Mouse (Mus musculus) gastrocnemius, postnatal 14 days (tissue): ENCODE data around the gene Asf1a. TPM values are rescaled to one million over a fixed set of nuclear protein-coding genes. Genes with fewer than 3 reads are reported as not detected.
"Not testable (repeated sequence)": the region's sequence is repeated elsewhere in the genome, so short reads cannot be mapped to it uniquely, and the experiment has no call there.

ENCODE experiments used
- DNase-seq: peaks from one replicate; pipeline ENCODE4 v3.0.0; 2021; ENCODE audit warnings: mixed read lengths
- intact Hi-C: fragments of 180-260 bp; cut with DNase I; formaldehyde crosslinking; loops from one replicate; pipeline ENCODE4 v1.15.1; 2025; ENCODE audit warnings: low total_unique reads
- long read RNA-seq, 2 experiments: library from polyadenylated mRNA; stranded (forward); transcript quantifications; one replicate each; pipeline ENCODE4 v2.0.0; 2021
- total RNA-seq, 2 experiments: library from RNA; stranded (reverse); gene quantifications; 2 replicates each; pipeline ENCODE4 v1.2.3; 2021

Asf1a gene
- 10 to 100 TPM; 18.6 to 21.2 TPM for total RNA-seq
- long read RNA-seq, experiment 1, transcript Asf1a-201 (4 exons, 2,201 nt) = major isoform, 12 of 12 reads
- long read RNA-seq, experiment 1, partial matches to known transcripts = 0 of 12 reads
- long read RNA-seq, experiment 1, other reads (novel, unspliced or antisense) = 0 of 12 reads
- long read RNA-seq, experiment 2, transcript Asf1a-201 (4 exons, 2,201 nt) = major isoform, 13 of 14 reads
- long read RNA-seq, experiment 2, partial matches to known transcripts = 0 of 14 reads
- long read RNA-seq, experiment 2, other reads (novel, unspliced or antisense) = 1 of 14 reads

DNA sequence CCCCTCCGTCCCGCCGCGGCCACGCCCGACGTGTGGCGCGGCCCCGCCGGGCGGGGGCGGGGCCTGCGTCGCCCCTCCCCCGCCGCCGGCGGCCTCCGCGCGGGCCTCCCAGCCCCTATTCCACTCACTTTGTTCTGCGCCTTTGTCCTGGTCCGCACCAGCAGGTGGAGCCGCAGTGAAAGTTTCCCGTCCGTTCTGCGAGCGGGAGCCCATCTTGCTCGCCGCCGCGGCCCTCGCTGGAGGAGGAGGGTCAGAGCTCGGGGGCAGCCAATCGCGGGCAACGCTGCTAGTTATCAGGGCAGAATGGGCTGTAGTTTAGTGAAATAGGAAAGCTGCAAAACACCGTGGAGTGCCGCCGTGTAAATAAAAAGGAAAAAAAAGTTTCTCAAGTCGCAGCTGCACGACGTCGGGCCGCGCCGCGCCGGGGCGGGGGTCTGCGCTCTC, at the start of gene Asf1a:
Gene Asf1a (plus strand): TSS at position 81 of the 444 bp plus-strand sequence.
- intact Hi-C loops = no loop called here
- DNase-seq = peak; percentile 97

GRCm38 (mm10) chr10:53562001-53562400, 34.6 kb upstream of the Asf1a start:
- no peak for DNase-seq
- intact Hi-C loops = no loop called here

GRCm38 (mm10) chr10:53565538-53565937, 31.0 kb upstream of the Asf1a start:
- intact Hi-C loops = no loop called here
- DNase-seq = no peak

- no peak for DNase-seq
- intact Hi-C loops = no loop called here
Observed at GRCm38 (mm10) chr10:53568531-53568930, 28.0 kb upstream of the Asf1a start.

GRCm38 (mm10) chr10:53580137-53580536, 16.4 kb upstream of the Asf1a start:
- DNase-seq = no peak
- intact Hi-C loops = no loop called here

DNA sequence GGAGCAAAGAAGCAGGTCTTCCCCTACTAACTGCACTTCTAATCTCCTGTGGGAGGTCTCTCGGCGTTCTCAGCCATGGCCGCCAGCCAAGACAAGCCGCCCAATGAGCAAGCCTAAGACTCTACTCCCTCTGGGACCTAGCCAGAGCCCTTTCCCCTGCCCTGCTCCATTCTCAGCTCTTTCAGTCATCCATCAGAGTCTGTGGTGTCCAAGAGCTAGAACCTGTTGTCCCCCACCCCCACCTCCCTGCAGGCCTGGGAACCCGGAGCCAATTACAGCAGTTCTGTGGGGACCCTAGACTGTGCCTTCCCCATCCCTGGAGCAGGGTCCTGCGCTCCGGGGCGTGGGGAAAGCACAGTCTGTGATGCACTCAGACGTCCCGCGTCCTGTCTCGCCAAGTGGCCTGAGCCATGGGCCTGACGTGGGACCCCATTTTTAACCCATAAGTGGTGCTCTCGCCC, 15.9 kb upstream of the Asf1a start:
- peak; percentile 57 for DNase-seq
- intact Hi-C loops = no loop called here

GRCm38 (mm10) chr10:53581087-53581486, 15.5 kb upstream of the Asf1a start:
- intact Hi-C loops = no loop called here
- DNase-seq = no peak

DNA sequence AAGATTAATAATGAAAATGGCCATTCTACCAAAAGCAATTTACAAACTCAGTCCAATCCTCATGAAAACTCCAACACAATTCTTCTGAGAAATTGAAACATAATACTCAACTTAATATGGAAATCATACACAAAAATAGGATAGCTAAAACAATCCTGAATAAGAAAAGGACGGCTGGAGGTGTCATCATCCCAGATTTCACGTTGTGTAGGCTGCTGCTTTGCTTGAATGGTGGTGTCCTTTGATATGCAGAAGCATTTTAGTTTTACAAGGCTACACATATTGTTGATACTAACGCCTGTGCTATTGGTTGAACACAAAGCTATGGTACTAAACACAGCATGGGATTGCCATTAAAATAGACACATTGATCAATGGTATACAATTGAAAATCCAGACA, 10.8 kb upstream of the Asf1a start:
- intact Hi-C loops = no loop called here
- DNase-seq = no peak

GRCm38 (mm10) chr10:53595744-53596676, 547 bp upstream of the Asf1a start:
- DNase-seq = no peak
- intact Hi-C loops = no loop called here

DNA sequence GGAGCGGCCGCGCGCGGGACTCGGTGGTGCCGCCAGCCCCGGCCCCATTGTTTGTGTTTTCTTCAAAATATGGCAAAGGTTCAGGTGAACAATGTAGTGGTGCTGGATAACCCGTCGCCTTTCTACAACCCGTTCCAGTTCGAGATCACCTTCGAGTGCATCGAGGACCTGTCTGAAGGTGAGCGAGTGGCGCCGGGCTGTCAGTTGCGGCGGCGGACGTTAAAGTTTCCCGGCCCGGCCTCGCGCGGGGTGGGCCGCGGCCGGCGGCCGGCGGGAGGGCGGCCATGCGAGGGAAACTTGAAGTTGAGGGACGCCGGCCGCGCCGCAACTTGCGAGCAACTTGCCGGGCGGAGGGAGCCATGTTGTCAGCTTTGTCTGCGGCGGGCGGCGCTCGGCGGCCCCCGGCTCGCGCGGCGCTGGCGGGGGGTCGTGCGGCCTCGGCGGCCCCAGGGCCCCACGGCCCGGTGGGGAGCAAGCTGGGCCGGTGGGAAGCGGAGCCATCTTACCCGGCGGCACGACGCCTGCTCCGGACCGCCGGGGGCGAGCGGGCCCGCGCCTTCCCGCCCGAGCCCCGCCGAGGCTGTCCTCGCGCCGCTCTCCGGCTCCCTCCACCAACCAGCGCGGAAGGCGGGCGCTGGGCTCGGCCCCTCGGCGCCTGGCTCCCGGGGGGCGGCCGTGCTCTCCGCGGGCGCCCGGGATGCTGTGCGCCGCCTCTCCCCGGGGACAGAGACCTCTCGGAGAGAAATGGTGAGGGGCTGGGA, 744 bp downstream of the Asf1a start:
- peak; percentile 44 for DNase-seq
- intact Hi-C loops = no loop called here

- DNase-seq = no peak
- intact Hi-C loops = no loop called here
Observed at GRCm38 (mm10) chr10:53598821-53599220, 2.3 kb downstream of the Asf1a start.

DNA sequence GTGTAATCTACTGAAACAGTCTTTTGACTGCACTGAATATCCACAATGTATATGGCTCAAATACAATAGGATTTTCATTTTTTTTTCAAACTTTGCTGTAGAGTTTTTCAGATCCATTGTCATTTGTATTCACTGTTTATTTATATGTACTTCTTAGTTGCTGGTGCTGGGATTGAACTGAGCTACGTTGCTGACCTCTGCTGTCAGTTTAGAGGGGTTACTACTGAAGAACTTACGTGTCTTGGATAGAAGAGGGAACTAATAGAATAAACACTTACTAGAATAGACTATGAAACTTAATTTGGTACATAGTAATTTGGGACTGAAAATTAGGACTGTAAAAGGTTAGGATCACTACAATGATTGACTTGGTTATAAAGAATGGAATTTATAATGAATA, 8.8 kb downstream of the Asf1a start:
- intact Hi-C loops = no loop called here
- DNase-seq = no peak

GRCm38 (mm10) chr10:53608274-53608673, 11.7 kb downstream of the Asf1a start:
- intact Hi-C loops = no loop called here

GRCm38 (mm10) chr10:53612172-53612571, 15.6 kb downstream of the Asf1a start:
- no peak for DNase-seq
- intact Hi-C loops = no loop called here

More at GRCm38 (mm10) chr10:53608274-53608673, 11.7 kb downstream of the Asf1a start:
- no peak for DNase-seq

DNA sequence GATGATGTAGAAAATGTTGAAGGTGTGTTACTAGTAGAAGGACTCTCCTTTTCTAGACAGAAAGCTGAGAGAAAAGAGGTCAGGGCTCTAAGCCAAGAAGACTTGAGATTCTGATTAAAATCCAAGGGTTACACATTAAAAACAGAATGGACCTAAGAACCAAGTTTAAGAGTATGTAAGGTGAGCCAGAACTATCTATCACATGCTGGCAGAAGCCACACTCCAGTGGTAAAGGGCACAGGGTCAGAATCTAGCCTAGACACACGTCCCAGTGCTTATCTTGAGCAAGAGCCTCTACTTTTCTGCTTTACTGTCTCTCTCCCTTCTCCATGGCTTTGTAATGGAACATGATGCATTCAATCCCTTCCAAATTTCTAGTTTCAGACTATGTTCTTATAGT, 17.4 kb downstream of the Asf1a start:
- intact Hi-C loops = no loop called here

DNA sequence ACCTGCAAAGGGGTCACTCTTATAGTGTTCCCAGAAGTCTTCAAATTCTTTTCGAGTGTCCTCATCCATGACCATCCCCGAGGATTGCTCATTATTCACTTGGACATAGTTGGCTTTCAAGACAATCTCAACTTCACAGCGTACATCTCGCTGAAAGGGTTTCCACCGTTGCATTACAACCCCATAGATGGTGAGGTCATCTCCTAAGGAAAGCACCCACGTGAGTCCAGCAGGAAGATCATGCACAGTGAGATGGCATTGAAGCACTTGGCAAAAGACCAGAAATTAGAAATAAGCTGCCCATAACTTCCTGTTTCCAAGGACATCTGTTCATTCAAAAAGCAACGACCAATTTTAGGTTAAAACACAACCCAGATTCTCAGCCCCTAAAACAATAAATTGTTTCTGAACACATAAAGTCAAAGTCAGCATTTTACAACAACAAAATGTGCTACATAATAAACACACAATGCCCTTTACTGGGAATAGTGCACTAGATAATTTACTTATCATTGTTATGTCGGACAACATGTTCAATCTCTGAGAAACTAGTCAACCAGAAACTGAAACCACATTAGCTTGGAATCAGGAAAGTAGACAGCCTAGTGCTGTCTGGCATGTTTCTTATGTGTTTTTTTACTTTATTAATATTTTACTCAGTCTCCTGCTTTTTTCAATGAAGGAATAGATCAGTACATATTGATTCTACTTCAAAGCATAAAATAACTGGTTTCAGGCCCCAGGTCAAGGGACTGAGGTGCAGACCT, 19.5 kb downstream of the Asf1a start:
- intact Hi-C loops = no loop called here
- DNase-seq = no peak

More for the DNA sequence above, 17.4 kb downstream of the Asf1a start:
- no peak for DNase-seq

- intact Hi-C loops = no loop called here
- DNase-seq = peak; percentile 87
Observed at GRCm38 (mm10) chr10:53629247-53629917, 32.8 kb downstream of the Asf1a start.

DNA sequence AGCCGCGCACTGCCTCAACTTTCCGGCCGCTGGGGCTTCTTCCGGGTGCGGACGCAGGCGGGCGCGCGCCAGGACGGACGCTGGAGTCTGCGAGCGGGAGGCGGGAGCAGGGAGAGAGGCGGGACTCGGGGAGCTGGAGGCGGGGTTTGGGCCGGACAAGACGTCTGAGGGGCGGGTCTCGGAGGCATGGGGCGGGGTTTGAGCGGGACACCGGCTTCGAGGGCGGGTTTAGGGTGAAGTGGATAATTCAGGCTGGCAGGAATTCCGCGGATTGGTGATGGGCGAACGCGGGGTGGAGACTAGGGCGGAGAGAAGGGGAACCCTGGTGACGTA, 33.3 kb downstream of the Asf1a start:
- DNase-seq = peak; percentile 97
- intact Hi-C loops = no loop called here

DNA sequence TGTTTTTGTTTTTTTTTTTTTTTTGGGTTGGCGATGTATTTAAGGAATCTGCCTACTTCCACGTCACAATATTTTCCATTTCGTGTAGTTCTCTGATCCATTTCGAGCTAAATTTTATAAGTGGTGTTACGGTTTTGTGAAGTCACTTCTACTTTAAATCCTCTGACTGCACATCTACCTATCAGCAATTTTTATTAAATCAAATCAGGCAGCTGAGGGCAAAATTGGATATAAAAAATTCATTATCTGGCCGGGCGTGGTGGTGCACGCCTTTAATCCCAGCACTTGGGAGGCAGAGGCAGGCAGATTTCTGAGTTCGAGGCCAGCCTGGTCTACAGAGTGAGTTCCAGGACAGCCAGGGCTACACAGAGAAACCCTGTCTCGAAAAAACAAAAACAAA, 33.8 kb downstream of the Asf1a start, which contains the start of gene Mcm9:
Gene Mcm9 (minus strand): TSS at position 101 of the 400 bp plus-strand sequence.
- DNase-seq, intact Hi-C loops: not testable (repeated sequence)
